Mouse (Mus musculus): ENCODE measurements around the gene Zfp119b. TPM values are rescaled to one million over a fixed set of nuclear protein-coding genes. Genes with fewer than 3 reads are reported as not detected.
"Not testable (repeated sequence)": the region's sequence is repeated elsewhere in the genome, so short reads cannot be mapped to it uniquely, and the experiment has no call there.

Zfp119b gene
- total and polyA plus RNA-seq, 3 experiments: 3.0 to 3.6 TPM; not detected in 1

DNA sequence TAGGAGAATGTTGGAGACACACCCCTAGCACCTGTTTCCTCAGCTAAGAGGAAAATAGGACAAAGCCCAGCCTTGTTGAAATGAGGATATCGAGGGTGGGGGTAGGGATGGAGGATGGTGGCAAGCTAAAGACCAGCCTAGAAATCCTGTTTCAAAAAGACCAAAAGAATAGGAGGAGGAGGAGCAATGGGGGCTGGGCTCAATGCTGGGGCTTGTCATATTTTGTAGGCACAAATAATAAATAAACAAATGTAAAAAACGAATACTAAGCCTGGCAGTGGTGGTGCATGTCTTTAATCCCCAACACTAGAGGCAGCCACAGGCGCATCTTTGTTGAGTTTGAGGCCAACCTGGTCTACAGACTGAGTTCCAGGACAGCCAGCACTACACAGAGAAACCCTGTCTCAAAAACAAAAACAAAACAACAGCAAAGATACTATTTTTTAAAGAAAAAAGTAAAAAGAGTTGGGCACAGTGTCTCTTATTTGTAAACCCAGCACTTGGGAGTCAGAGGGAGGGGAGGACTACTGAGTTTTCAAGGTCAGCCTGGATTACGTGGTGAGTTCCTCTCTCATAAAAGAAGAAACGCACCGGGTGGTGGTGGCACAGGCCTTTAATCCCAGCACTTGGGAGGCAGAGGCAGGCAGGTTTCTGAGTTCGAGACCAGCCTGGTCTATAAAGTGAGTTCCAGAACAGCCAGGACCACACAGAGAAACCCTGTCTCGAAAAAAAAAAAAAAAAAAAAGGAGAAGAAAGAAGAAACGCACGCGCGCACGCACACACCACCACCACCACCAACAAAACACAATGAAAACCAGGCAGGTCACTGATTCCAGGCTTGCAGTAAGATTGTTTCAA, 8.7 kb upstream of the Zfp119b start:
- no peak for DNase-seq

DNA sequence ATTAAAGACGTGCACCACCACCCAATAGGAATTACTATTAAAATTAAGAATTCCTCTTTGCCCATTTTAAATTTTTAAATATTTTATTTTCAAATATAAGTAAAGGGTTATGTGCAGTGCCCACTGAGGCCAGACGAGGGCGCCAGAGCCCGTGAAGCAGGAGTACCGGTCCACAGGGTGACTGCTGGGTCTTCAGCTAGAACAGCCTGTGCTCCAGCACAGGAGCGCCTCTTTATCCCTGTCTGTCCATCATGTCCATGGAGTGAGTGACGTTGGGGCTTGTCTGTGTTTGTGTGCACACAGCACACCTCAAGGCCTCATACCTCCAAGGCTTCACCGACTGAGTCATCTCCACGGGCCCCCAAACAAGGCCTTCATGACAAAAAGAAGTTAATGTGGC, 7.9 kb upstream of the Zfp119b start:
- DNase-seq: peak; percentile 72

DNA sequence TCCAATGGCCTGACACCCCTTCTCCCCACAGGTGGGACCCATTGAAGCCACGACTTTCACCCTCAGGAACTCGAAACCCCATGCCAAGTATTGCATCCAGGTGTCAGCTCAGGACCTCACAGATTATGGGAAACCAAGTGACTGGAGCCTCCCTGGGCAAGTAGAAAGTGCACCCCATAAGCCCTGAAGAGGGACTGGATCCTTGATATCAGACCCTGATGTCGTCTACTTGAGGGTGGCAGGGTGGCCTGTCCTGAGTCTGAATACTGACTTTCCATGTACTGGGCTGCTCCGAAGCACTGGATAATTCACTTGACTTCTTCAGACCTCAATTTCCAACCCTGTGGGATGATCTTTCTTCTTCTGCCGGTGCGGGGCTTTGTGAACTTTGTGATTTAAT, 7.3 kb upstream of the Zfp119b start:
- DNase-seq: no peak

DNA sequence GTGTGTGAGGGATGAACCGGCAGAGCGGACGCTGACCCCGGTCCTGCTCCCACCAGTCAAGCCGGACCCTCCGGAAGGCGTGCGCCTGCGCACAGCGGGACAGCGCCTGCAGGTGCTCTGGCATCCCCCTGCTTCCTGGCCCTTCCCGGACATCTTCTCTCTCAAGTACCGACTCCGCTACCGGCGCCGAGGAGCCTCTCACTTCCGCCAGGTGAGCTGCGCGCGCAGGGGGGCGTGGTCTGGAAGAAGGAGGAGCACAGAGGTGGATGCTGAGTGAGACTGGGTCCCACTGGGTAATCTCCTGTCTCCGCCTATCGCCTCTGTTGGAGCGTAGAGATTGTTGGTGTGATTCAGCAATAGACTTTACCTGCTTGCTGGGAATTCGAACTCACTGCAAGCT, 6.8 kb upstream of the Zfp119b start:
- DNase-seq: peak; percentile 50

DNA sequence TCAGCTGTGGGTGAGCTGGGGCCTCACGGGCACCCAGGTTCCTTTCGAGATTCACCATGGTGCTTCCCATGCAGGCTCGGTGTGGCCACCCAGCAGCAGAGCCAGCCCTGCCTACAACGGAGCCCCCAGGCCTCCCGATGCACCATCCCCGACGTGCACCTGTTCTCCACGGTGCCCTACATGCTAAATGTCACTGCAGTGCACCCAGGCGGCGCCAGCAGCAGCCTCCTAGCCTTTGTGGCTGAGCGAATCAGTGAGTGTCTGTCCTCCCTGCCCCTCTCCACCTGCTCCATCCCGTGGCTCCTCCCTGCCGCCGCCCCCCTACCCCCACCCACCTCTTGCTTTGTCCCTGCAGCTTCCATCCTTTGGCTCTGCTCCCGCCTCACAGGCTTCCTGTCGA, 4.9 kb upstream of the Zfp119b start:
- DNase-seq: no peak

DNA sequence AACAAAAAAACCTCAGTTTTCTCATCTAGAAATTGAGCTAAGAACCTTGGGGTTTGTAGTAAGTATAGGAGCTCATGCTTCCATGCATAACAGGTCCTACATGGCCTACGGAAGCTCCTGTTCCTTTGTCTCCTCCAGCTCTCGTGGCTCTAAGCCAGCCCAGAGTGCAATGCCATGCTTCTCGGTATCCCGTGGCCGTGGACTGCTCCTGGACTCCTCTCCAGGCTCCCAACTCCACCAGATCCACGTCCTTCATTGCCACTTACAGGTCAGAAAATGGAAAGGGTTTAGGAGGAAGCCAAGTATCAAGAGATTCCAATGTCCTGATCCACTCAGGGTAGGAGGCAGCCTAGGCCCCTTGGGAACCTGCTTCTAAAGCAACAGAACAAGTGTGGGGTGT, 4.5 kb upstream of the Zfp119b start:
- no peak for DNase-seq

DNA sequence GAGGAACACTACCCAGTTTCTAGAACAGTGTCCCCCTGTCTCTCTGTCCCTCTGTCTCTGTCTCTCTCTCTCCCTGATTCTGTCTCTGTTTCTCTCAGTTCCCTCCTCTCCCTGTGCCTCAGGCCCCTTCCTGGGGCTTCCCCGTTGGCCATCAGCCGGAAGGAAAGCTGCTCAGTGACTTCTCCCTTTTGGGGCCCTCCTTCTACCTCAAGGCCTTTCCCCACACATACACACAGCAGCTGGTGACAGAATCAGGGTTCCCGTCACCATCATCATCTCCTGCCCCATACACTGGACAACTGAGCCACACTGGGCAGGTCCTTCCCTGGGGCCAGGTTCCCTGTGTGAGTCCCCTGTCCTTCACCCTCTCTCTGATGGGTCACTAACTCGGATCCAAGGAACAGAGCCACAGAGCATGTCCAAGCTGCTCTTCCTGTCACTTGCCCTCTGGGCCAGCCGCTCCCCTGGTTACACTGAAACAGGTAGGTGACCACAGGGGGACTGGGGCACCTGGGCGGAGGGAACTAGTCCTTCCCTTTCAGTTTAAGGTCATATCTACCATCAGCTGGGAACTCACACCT, 3.2 kb upstream of the Zfp119b start, which contains the start of gene Ebi3:
TSS of gene Ebi3 (plus strand) at position 194 of the 581 bp plus-strand sequence.
- DNase-seq: no peak

DNA sequence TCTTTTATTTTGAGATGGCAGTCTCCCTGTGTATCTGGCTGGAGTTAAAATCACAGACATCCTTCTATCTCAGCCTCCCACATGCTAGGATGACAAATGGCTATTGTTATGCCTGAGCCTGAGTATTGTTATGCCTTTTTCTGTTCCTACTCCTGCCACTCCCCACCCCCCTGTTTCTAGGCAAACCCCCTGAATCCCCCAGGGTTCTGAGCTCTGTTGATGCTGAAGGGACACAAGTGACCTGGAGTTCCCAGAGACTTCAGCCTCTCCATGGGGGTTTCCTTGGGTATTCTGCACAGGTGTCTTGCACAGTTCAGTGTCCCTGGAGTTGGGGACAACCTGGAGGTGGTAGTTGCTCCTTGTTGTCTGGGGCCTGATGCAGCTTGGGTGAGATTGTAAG, 2.7 kb upstream of the Zfp119b start:
- no peak for DNase-seq

DNA sequence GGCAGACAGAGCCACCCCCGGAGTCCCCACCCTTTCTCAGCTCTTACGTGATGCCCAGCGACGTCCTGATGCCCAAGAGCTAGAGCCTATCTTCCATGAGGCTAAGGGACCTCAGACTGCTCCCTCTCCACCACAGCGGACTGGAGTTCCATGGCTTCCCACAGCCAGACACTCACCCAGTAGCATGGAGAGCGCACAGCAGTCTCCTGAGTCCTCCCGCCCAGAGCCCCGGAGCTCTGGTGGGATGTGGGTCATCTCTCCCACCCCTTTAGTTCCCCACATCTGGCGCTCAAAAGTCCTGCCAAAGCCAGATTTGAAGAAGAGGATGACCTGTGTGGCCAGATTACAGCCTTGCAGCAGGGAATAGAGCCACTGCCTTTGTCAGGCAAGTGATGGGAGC, 1.3 kb upstream of the Zfp119b start:
- no peak for DNase-seq

DNA sequence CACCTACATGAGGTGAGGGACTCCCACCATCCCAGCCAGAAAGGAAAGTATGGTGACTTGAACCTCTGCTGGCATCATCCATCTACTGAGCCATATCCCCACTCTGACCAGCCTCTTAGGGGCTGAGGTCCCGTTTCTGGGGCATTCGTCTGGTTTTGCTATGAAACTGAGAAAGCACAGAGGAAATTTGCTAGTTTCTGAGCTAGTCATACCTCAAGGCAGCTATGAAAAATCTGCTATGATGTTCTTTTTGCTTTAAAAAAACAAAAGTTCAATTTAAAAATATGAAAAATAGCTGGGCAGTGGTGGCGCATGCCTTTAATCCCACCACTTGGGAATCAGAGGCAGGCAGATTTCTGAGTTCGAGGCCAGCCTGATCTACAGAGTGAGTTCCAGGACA, 653 bp downstream of the Zfp119b start:
- no peak for DNase-seq

DNA sequence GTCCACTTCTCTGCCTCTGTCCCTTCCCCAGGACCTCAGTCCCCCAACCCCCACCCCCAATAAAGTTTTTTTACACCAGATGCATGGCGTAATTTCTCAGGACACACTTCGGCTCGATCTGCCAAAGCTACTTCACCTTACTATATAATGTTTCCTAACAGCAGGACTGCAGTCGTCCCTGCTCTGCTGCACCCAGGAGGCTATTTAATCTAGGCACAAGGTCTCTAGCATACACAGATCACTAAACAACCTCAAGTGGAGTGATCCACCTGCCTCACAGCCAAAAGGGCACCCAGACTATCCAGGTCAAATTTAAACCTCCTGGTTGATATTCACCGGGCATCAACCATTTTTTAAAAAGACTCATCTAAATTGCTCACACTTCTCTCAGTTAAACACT, 3.6 kb downstream of the Zfp119b start:
- no peak for DNase-seq

DNA sequence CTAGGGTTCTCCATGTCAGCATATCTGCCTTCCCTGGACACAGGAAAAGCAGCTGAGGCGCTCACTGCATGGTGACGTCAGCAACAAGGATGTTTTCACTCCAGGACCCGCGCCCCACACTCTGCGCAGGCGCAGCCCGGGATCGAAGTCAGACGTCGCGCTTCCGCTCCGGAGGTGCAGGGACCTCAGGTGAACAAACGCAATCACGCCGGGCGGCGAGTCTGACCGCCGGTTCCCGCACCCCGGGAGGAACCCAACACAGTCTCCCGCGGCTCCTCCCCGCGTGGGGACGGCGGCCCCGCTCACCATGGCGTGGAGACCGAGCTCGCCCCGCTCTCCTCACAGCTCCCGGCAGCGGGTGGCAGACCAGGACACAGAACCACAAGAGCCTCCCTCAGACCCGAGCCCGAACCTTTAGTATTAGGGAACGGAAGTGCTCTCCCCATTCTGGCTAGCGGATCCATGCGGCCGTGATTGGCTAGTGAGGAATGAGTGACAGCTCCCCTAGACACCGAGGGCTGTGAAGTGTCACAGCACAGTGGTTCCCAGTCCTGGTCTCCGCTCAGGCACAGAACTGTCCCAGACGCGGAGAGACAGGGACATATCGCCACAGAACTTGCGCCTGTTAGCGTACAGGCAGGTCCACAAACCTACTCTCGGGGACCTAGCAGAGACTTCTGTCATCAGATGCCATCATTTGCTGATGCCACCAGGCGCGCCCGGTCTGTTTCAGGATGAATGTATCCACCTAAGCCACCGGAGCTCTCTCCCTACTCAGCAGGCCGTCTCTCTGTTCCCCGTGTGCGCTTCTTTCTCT, 4.2 kb downstream of the Zfp119b start:
- DNase-seq: peak; percentile 95

DNA sequence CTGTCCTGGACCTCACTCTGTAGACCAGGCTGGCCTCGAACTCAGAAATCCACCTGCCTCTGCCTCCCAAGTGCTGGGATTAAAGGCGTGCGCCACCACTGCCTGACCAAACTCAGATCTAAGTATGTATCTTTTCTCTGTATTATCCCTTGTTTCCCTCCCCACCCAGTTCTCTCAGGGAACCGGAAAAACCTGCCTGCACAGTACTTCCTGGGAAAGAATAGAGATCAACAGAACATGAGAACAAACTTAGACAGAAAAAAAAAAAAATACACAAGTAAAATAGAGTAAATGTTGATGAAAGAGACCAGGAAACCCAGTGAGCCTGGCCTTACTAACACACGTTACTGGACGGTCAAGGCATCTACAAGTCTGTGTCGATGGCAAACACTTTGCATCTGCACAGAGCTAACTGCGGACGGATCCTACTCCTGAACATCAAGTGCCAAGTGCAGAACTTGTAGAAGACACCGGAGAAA, 4.9 kb downstream of the Zfp119b start:
- DNase-seq: not testable (repeated sequence)

DNA sequence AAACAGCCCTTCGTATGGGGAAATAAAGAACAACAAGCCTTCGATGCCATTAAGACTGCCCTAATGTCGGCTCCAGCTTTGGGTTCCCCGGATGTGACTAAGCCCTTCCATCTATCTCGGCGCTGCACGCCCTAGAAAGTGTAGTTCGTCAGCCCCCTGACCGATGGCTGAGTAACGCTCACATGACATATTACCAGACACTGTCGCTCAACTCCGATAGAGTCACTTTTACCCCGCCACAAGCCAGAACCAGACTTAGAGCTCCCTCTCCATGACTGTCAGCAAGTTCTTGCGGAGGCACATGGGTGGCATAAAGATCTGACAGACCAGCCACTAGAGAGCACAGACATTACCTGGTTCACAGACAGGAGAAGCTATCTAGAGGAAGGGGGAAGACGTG, 16.1 kb downstream of the Zfp119b start:
- DNase-seq: no peak

DNA sequence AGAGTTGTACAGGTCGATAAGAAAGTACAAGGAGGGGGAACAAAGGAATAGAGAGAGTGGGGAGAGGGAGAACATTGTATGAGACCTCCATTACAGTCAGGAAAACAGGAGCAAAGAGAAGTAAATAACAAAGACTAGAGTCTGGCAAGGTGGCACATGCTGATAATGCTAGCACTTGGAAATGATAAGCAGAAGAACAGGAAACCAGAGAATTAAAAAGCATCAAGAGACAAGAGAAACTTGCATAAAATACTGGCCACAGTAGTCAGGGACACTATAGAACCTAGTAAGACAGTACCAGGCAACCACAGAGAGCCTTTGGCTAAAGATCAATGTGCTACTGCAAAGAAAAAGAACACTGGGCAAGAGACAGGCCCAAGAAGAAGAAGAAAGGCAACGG, 16.7 kb downstream of the Zfp119b start:
- no peak for DNase-seq

DNA sequence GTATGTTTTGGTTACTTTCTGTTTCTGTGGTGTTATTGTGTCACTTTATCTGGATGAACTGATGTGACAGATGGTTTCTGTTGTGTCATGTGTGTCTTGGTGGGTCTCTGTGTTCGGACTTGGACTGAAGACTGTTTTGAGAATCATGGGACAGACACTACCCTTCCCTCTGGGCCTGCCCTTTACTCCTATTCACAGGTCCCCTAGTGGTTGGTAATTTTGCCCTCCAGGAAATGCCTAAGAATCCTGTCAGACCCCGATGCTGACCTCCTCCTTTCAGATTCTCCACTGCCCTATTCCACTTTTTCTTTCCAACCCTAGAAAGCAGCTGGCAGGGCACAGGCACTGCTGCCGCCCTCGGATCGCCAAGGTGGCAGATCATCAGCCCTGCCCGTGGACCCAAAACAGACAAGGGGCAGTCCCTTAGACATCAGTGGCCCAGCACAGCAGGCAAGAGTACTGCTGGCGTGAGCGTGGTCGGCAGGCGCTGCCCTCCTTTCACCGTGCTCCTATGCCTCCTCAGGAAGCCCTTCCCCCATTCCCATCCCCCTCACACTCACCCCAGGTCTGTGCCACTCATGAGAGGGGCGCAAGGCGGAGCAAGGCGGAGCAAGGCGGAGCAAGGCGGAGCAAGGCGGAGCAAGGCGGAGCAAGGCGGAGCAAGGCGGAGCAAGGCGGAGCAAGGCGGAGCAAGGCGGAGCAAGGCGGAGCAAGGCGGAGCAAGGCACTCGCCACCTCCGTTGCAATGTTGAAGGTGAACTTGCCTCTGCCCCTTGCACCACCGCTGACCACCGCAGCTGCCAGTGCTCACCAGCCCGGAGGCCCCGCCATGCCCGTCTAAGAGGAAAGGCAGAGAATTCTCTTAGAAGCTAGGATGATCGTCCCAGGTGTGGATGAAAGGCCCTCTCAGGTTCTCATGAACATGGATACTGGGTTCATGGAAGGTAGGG, 17.5 kb downstream of the Zfp119b start:
- peak; percentile 73 for DNase-seq

DNA sequence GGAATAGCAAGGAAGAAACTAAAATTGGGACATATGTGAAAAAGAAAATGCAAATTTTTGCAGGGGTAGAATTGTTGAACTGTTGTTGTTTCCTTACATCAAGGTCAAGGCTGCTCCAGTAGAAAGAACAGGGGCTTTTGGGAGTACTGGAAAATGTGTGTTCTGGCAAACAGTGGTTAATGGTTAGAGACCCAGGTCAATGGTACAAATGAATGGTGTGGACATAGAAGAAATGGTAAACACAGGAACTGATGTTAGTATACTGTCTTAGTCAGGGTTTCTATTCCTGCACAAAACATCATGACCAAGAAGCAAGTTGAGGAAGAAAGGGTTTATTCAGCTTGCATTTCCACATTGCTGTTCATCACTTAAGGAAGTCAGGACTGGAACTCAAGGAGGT, 42.6 kb downstream of the Zfp119b start:
- DNase-seq: no peak

DNA sequence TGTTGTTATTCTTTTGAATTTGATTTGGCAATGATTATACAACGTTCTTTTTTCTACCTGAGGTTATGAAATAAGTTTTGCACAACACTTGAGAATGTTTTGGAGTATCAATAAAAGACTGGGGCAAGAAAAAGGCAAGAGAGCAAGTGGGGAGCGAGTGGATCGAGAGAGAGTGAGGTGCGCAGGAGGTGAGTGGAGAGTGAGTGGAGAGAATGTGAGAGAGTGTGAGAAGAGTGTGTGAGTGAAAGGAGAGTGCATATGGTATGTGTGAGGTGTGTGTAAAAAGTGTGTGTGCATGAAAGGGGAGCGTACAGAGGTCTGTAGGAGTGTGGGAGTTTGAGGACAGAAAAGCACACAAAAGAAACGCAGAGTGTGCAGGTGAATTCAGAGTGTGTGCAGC, 45.2 kb downstream of the Zfp119b start:
- no peak for DNase-seq

DNA sequence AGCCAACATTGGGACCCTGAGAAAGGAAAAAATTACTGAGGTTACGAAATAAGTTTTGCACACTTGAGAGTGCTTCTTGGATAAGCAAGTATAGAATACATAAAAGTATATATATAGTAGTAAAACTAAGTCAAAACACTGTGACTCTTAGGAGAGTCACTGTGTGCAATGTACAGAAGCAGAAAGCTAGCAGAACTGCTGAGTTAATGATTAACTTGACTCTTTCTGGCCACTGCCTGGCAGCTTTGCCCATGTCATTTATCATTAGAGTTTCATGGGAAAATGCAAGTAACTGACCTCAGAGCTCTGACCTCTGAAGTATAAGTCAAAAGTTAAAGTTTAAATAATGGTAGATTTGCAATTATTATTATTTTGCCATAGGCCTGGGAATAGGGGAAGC, 45.6 kb downstream of the Zfp119b start:
- no peak for DNase-seq

DNA sequence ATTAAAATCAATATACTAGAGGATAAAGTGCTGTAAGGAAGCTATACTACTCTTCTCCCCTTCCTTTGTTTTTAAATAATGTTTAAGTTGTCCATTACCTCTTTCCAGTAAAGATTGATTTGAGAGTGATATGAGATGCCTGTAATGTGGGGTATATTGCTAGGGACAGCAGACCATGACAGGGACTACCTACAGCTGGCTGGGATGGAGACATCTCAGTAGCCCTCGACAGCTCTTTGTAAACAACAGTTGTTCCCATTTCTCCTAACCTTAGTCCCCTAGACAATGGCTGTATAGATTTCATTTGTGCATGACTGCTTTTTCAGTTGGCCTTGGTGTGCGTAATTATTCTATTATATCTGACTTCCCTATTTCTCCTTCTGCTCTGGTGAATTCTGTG, 46.2 kb downstream of the Zfp119b start:
- DNase-seq: no peak

DNA sequence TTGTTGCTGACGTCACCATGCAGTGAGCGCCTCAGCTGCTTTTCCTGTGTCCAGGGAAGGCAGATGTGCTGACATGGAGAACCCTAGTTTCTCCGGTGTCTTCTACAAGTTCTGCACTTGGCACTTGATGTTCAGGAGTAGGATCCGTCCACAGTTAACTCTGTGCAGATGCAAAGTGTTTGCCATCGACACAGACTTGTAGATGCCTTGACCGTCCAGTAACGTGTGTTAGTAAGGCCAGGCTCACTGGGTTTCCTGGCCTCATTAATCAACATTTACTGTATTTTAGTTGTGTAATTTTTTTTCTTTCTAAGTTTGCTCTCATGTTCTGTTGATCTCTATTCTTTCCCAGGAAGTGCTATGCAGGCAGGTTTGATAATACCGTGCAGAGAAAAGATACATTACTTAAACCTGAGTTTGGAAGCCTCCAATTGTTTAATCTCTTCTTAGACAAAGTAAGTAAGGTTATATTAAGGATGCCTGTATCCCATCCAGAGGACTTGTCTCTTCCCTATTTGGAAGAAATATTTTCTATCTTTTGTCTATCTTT, 56.8 kb downstream of the Zfp119b start:
- DNase-seq: not testable (repeated sequence)

All from adrenal gland, adult 2 months (tissue).